Mouse (Mus musculus): Measurements from ENCODE around the gene Ahcy. TPM values are rescaled to one million over a fixed set of nuclear protein-coding genes. Genes with fewer than 3 reads are reported as not detected.

Gene Ahcy
- polyA plus RNA-seq (2015; fragmentation: Nextera tagmentation; extraction: Ambion mirVana): 43.9 and 51.6 TPM in 2 replicates

DNA sequence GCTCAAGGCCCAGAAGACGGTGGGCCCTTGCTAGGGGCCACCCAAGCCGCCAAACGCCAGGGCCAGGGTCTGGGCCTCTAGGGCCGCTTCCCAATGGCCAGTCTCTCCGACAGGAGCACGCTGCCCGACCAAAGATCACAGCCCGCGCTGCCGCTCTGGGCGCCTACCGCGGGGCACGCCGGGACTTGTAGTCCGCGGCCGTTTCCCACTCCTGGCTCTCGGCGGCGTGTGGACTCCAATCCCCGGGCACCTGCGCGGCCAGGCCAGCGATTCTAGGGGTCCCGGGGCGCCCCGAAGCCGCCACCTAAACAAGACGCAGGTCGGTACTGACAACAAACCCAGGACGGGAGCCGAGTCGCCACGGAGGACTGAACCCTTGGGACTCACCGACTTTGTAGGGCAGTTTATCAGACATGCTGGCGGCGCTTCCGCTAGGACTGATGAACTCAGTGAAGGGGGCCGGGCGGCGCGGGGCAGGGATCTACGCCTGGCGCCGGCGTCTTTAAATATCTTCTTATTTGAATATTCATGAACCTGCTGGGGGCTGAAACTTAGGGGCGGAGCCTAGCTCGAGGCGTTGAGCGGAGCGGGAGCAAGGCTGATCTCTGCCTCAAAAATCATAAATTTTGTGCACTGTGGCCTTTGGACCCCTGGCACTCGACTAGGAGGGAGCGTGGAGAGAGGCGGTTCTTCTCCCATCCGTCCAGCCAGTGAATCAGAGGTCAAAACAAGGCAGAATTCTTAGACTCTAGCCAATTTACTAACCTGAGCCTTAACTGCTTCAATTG, at the start of gene Ahcy:
Ahcy (minus strand) TSS at position 520 of the 788 bp plus-strand sequence.

DNA sequence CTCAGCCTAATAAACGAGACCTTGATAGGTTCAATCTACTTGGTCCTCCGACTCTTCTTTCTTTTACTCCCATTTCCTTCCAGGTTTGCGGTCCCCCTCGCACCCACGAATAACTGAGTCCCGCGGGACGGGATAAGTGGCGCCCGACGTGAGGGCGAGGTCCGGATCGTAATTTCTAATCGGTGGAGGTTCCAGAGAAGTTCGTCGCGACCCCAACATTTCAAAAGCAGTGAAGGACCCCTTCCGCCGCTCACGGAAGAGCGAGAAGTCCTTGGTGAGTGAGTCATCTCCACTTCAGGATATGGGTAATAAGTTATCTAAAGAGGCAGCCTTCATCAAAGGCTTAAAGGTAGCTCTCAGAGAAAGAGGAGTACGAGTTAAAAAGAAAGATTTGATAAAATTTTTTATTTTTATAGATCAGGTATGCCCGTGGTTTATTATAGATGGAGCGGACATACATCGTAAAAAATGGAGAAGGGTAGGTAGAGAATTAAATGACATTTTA, 56.0 kb downstream of the Ahcy start, which contains the start of gene Gm14226:
Gm14226 (plus strand) TSS at position 16 of the 505 bp plus-strand sequence.

Other genes starting within 250 kb of the Ahcy start
- gene Eif2s2, start 181.6 kb downstream of the Ahcy start, polyA plus RNA-seq (2015; fragmentation: Nextera tagmentation; extraction: Ambion mirVana): 98.0 and 120 TPM in 2 replicates
- gene Gm14226, start 56.2 kb downstream of the Ahcy start, polyA plus RNA-seq (2015; fragmentation: Nextera tagmentation; extraction: Ambion mirVana): 0.61 and 0.70 TPM in 2 replicates
- gene Itch, start 59.0 kb upstream of the Ahcy start, polyA plus RNA-seq (2015; fragmentation: Nextera tagmentation; extraction: Ambion mirVana): 28.3 and 29.1 TPM in 2 replicates
- gene Dynlrb1, start 162.0 kb upstream of the Ahcy start, polyA plus RNA-seq (2015; fragmentation: Nextera tagmentation; extraction: Ambion mirVana): 435 and 443 TPM in 2 replicates
- 243 and 273 TPM in 2 replicates for gene Map1lc3a, start 201.8 kb upstream of the Ahcy start, polyA plus RNA-seq (2015; fragmentation: Nextera tagmentation; extraction: Ambion mirVana)

Measured in urinary bladder, postnatal 0 days (tissue).